Mouse (Mus musculus): ENCODE data around the gene Rnf40. TPM values are rescaled to one million over a fixed set of nuclear protein-coding genes. Genes with fewer than 3 reads are reported as not detected.

Rnf40 gene
- polyA plus RNA-seq (2014; fragmentation: Nextera tagmentation; extraction: Ambion mirVana): 46.7 and 47.6 TPM in 2 replicates

DNA sequence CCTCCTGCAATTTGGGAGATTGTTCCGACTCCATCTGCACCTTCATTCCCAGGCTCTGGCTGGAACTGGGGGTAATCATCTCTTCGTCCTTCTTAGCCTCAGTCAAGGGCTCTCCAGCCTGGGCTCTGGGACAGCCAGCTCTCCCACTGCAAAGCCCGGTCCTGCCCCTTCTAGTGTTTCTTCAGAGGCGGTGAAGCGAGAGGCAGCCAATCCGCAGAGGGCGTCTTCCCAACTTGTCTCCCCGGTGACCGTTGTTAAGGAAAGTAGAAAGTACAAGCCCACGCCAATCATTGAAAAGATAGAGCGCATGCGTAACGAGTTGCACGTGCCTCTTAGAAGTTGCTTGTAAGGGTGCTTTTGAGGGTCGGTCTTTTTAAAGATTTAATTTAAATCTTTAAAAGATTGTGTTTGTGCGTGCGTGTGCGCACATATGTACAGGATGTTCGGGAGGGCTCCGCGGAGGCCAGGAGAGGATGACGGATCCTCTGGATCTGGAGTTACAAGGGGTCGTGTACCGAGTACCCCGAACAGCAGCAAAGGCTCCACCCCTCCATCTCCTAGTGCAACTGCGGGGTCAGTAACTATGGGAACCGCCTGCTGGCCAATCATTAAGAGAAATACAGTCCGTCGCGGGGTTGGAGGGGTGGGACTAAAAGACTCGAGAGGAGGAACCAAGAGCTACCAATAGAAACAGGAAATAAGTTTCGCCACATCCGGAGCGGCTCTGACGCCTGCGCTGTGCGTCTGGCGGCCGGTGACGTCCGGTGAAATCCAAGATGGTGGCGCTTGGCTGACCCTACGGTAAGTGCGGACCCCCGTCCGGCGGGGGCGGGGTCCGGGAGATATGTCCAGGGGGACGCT, at the start of gene Rnf40, which contains the start of gene Ccdc189:
TSS of gene Rnf40 (plus strand) at position 757 of the 861 bp plus-strand sequence.
TSS of gene Ccdc189 (minus strand) at position 585 of the 861 bp plus-strand sequence.
- ATAC-seq (ENCODE audit: insufficient read depth) (peak; percentile 98), DNase-seq (peak; percentile 98)
- peak within 1 kb of the TSS; percentile 80 for H3K9ac ChIP-seq
- H3K36me3 ChIP-seq (ENCODE audit: insufficient read depth): peaks cover 61% of the 10 kb centered on the region
- peaks cover 10% of the 10 kb centered on the region for H3K4me1 ChIP-seq (ENCODE audit: insufficient read depth)
- WGBS: under 1% methylated on average over 50 of the region's 50 CpGs
- TF ChIP-seq CTCF (IDR thresholded peaks at IDR 0.05; ENCODE audit: low read depth): no peak
- H3K9me3 ChIP-seq (ENCODE audit: low read depth, low read length): no peaks in the 10 kb centered on the region
- peak within 1 kb of the TSS; percentile 84 for H3K4me3 ChIP-seq (ENCODE audit: low read depth, low read length)
- peak within 1 kb of the TSS; percentile 77 for H3K27ac ChIP-seq (ENCODE audit: low read depth)
- H3K4me2 ChIP-seq: peak within 1 kb of the TSS; percentile 96
- no peaks in the 10 kb centered on the region for H3K27me3 ChIP-seq (ENCODE audit: insufficient read depth, low read length)

DNA sequence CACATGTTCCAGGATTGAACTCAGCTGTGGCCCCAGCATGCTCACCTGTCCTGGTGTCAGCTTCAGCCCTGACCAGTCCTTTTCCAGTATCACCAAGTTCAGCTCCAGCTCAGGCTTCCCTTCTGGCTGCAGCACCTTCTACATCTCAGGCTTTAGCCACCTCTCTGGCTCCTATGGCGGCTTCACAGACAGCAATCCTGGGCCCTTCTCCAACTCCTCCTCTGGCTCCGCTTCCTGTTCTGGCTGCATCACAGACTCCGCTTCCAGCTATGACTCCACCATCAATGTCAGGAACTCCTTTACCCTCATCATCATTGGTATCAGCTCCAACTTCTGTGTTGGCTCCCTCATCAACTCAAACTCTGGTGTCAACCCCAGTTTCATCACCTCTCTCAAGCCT, 46.9 kb upstream of the Rnf40 start:
- no peak for DNase-seq
- Histone ChIP-seq H3K4me1 (ENCODE audit: insufficient read depth) (no peaks in the 10 kb centered on the region), H3K4me3 (ENCODE audit: low read depth, low read length) (no peak overlapping the region), H3K36me3 (ENCODE audit: insufficient read depth) (peaks cover 93% of the 10 kb centered on the region), H3K27me3 (ENCODE audit: insufficient read depth, low read length) (no peaks in the 10 kb centered on the region), H3K9me3 (ENCODE audit: low read depth, low read length) (no peaks in the 10 kb centered on the region), H3K27ac (ENCODE audit: low read depth) (no peak overlapping the region), H3K9ac (no peak overlapping the region), H3K4me2 (no peak overlapping the region)
- ATAC-seq (ENCODE audit: insufficient read depth): no peak
- TF ChIP-seq CTCF (IDR thresholded peaks at IDR 0.05; ENCODE audit: low read depth): no peak
- 92% methylated on average over 3 of the region's 3 CpGs for WGBS

GRCm38 (mm10) chr7:127549116-127549835, 39.3 kb upstream of the Rnf40 start:
- DNase-seq: no peak
- Histone ChIP-seq H3K4me2 (no peak overlapping the region), H3K36me3 (ENCODE audit: insufficient read depth) (peaks cover 83% of the 10 kb centered on the region), H3K27me3 (ENCODE audit: insufficient read depth, low read length) (no peaks in the 10 kb centered on the region), H3K4me3 (ENCODE audit: low read depth, low read length) (no peak overlapping the region), H3K4me1 (ENCODE audit: insufficient read depth) (no peaks in the 10 kb centered on the region), H3K27ac (ENCODE audit: low read depth) (no peak overlapping the region), H3K9ac (no peak overlapping the region), H3K9me3 (ENCODE audit: low read depth, low read length) (no peaks in the 10 kb centered on the region)
- 86% methylated on average over 15 of the region's 15 CpGs for WGBS
- no peak for TF ChIP-seq CTCF (IDR thresholded peaks at IDR 0.05; ENCODE audit: low read depth)
- no peak for ATAC-seq (ENCODE audit: insufficient read depth)

DNA sequence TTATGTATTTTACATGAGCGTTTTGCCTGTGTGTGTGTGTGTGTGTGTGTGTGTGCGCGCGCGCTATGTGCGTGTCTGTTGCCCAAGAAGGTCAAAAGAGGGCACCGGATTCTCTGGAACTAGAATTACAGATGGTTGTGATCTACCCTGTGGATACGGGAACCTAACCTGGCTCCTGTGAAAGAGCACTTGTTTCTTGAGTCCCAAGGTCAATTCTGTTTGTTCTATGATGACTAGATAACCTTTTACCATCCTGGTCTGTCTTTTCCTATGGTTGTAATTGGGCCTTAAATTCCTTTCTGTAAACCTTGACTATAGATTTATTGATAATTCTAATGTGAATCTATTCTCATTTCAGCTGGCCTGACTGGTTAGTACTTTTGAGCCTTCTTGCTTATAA, 37.0 kb upstream of the Rnf40 start:
- DNase-seq: no peak
- Histone ChIP-seq H3K27me3 (ENCODE audit: insufficient read depth, low read length) (no peaks in the 10 kb centered on the region), H3K4me3 (ENCODE audit: low read depth, low read length) (no peak overlapping the region), H3K9ac (no peak overlapping the region), H3K27ac (ENCODE audit: low read depth) (no peak overlapping the region), H3K4me2 (no peak overlapping the region), H3K9me3 (ENCODE audit: low read depth, low read length) (no peaks in the 10 kb centered on the region), H3K4me1 (ENCODE audit: insufficient read depth) (no peaks in the 10 kb centered on the region), H3K36me3 (ENCODE audit: insufficient read depth) (peaks cover 86% of the 10 kb centered on the region)
- WGBS: 94% methylated on average over 8 of the region's 8 CpGs
- no peak for TF ChIP-seq CTCF (IDR thresholded peaks at IDR 0.05; ENCODE audit: low read depth)
- no peak for ATAC-seq (ENCODE audit: insufficient read depth)

DNA sequence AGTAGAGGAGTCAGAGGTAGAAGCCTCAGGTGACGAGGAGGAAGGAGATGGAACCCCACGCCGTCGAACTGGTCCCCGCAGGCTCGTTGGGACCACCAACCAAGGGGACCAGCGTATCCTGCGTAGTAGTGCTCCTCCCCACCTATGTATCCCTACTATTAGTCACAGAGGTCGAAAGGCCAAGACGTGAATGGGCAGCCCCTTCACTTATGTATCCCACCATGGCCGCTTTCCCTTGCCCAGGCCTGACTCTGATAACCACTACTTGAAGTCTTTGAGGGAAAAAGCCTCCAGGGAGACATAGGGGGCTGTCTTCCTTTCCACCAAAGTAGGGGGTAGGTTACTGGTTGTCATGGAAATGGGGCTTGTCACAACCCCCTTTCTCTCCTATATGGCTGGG, 28.0 kb upstream of the Rnf40 start:
- ATAC-seq (ENCODE audit: insufficient read depth): 0 out of 2 replicates have a peak, but pooled peaks have one; percentile 31

GRCm38 (mm10) chr7:127561340-127561858, 27.2 kb upstream of the Rnf40 start, which contains the start of gene Tmem265:
TSS of gene Tmem265 (plus strand) at chr7:127561390.
- H3K27ac ChIP-seq (ENCODE audit: low read depth): no peak within 1 kb of the TSS
- H3K9ac ChIP-seq: no peak within 1 kb of the TSS
- no peak for ATAC-seq (ENCODE audit: insufficient read depth)
- H3K9me3 ChIP-seq (ENCODE audit: low read depth, low read length): no peaks in the 10 kb centered on the region
- H3K4me1 ChIP-seq (ENCODE audit: insufficient read depth): no peaks in the 10 kb centered on the region
- H3K4me2 ChIP-seq: no peak within 1 kb of the TSS
- no peak for TF ChIP-seq CTCF (IDR thresholded peaks at IDR 0.05; ENCODE audit: low read depth)
- peaks cover 93% of the 10 kb centered on the region for H3K36me3 ChIP-seq (ENCODE audit: insufficient read depth)
- H3K4me3 ChIP-seq (ENCODE audit: low read depth, low read length): no peak within 1 kb of the TSS
- WGBS: 84% methylated on average over 5 of the region's 5 CpGs
- H3K27me3 ChIP-seq (ENCODE audit: insufficient read depth, low read length): no peaks in the 10 kb centered on the region
- no peak for DNase-seq

More for the DNA sequence above, 28.0 kb upstream of the Rnf40 start:
- 94% methylated on average over 11 of the region's 11 CpGs for WGBS
- Histone ChIP-seq H3K9ac (no peak overlapping the region), H3K27ac (ENCODE audit: low read depth) (no peak overlapping the region), H3K9me3 (ENCODE audit: low read depth, low read length) (no peaks in the 10 kb centered on the region), H3K4me1 (ENCODE audit: insufficient read depth) (no peaks in the 10 kb centered on the region), H3K36me3 (ENCODE audit: insufficient read depth) (peaks cover 93% of the 10 kb centered on the region), H3K27me3 (ENCODE audit: insufficient read depth, low read length) (no peaks in the 10 kb centered on the region), H3K4me3 (ENCODE audit: low read depth, low read length) (no peak overlapping the region), H3K4me2 (no peak overlapping the region)
- no peak for DNase-seq
- no peak for TF ChIP-seq CTCF (IDR thresholded peaks at IDR 0.05; ENCODE audit: low read depth)
